Mouse (Mus musculus) MEL (cell line): ENCODE results near the gene Mmgt2. TPM values are rescaled to one million over a fixed set of nuclear protein-coding genes. Genes with fewer than 3 reads are reported as not detected.
A peak's percentile ranks its signal among the peaks of the same experiment; 100 is the strongest.

Experiments
- DNase-seq: peaks from one replicate; pipeline ENCODE4 v3.0.0; 2011; ENCODE audit warnings: low read depth, low spot score
- H3K27ac ChIP-seq: 2 replicates; pipeline ENCODE4 v1.5.1; 2012; ENCODE audit warnings: low read depth, mild to moderate bottlenecking, control low read depth, low read length, moderate library complexity; ENCODE audit not compliant: control insufficient read depth
- H3K27me3 ChIP-seq, 2 experiments: fragments of 150-350 bp in 1 of 2; sonication (generic) in 1 of 2; 2 replicates each; pipeline ENCODE4 v1.6.1; 2012; ENCODE audit warnings: low read length in 2 of 2, mild to moderate bottlenecking in 2 of 2, improper control_type of control experiment in 1 of 2, moderate library complexity in 1 of 2; ENCODE audit not compliant: insufficient read depth in 2 of 2, control insufficient read depth in 1 of 2
- H3K36me3 ChIP-seq, 2 experiments: 2 replicates each; pipeline ENCODE4 v1.6.1; 2012 to 2014; ENCODE audit warnings: low read length in 2 of 2, improper control_type of control experiment in 1 of 2, inconsistent platforms in 1 of 2, mild to moderate bottlenecking in 1 of 2; ENCODE audit not compliant: insufficient read depth in 2 of 2, control insufficient read depth in 1 of 2
- H3K4me1 ChIP-seq, 2 experiments: fragments of 150-350 bp in 1 of 2; sonication (generic) in 1 of 2; 2 replicates each; pipeline ENCODE4 v1.6.1; 2012; ENCODE audit warnings: low read length in 2 of 2, improper control_type of control experiment in 1 of 2, mild to moderate bottlenecking in 1 of 2; ENCODE audit not compliant: insufficient read depth in 2 of 2, control insufficient read depth in 1 of 2
- H3K4me3 ChIP-seq, 2 experiments: fragments of 150-350 bp in 1 of 2; sonication (generic) in 1 of 2; 2 replicates each; pipeline ENCODE4 v1.5.1; 2012; ENCODE audit warnings: low read depth in 2 of 2, low read length in 2 of 2, mild to moderate bottlenecking in 2 of 2, moderate library complexity in 2 of 2, control low read depth in 1 of 2, improper control_type of control experiment in 1 of 2; ENCODE audit not compliant: control insufficient read depth in 1 of 2, insufficient read depth in 1 of 2
- H3K79me2 ChIP-seq: 2 replicates; pipeline ENCODE4 v1.6.1; 2012; ENCODE audit warnings: mild to moderate bottlenecking, low read length, moderate library complexity; ENCODE audit not compliant: control insufficient read depth, poor library complexity, insufficient read depth
- H3K9ac ChIP-seq: 2 replicates; pipeline ENCODE4 v1.6.1; 2012; ENCODE audit warnings: low read depth, mild to moderate bottlenecking, control low read depth, low read length, moderate library complexity; ENCODE audit not compliant: control insufficient read depth, poor library complexity, severe bottlenecking
- H3K9me3 ChIP-seq: fragments of 150-350 bp; sonication (generic); replicated peaks from 2 replicates; pipeline ENCODE4 v1.6.1; 2012; ENCODE audit warnings: mild to moderate bottlenecking, low read length, improper control_type of control experiment, moderate library complexity; ENCODE audit not compliant: insufficient read depth
- BHLHE40 ChIP-seq: IDR thresholded peaks from 2 replicates; pipeline ENCODE4 v1.6.1; 2012; ENCODE audit warnings: low read depth, mild to moderate bottlenecking, inconsistent platforms, low read length, improper control_type of control experiment, borderline replicate concordance
- E2F4 ChIP-seq: IDR thresholded peaks from 2 replicates; pipeline ENCODE4 v1.6.1; 2011; ENCODE audit warnings: low read depth, low read length, improper control_type of control experiment, borderline replicate concordance
- EP300 ChIP-seq, 2 experiments: IDR thresholded peaks; 2 replicates each; pipeline ENCODE4 v1.6.1; 2011; ENCODE audit warnings: improper control_type of control experiment in 2 of 2, low read length in 2 of 2, low read depth in 1 of 2, mild to moderate bottlenecking in 1 of 2
- ETS1 ChIP-seq: IDR thresholded peaks from 2 replicates; pipeline ENCODE4 v1.6.1; 2012; ENCODE audit warnings: low read depth, mild to moderate bottlenecking, inconsistent platforms, low read length, improper control_type of control experiment, moderate library complexity
- GATA1 ChIP-seq: IDR thresholded peaks from 2 replicates; pipeline ENCODE4 v1.6.1; 2011; ENCODE audit warnings: low read depth, low read length, improper control_type of control experiment
- HCFC1 ChIP-seq: IDR thresholded peaks from 2 replicates; pipeline ENCODE4 v1.6.1; 2012; ENCODE audit warnings: low read depth, mild to moderate bottlenecking, inconsistent platforms, low read length, improper control_type of control experiment, moderate library complexity
- JUND ChIP-seq: IDR thresholded peaks from 2 replicates; pipeline ENCODE4 v1.6.1; 2011; ENCODE audit warnings: low read depth, mild to moderate bottlenecking, improper control_type of control experiment, low read length
- MAX ChIP-seq: IDR thresholded peaks from 2 replicates; pipeline ENCODE4 v1.6.1; 2011; ENCODE audit warnings: low read length, improper control_type of control experiment
- MEF2A ChIP-seq: IDR thresholded peaks from 2 replicates; pipeline ENCODE4 v1.6.1; 2014; ENCODE audit warnings: low read depth, mild to moderate bottlenecking, inconsistent platforms, low read length, improper control_type of control experiment; ENCODE audit not compliant: poor library complexity, insufficient replicate concordance, severe bottlenecking; ENCODE audit errors: extremely low read depth
- MXI1 ChIP-seq: IDR thresholded peaks from 2 replicates; pipeline ENCODE4 v1.6.1; 2011; ENCODE audit warnings: mild to moderate bottlenecking, low read depth, low read length, improper control_type of control experiment
- NELFE ChIP-seq: IDR thresholded peaks from 2 replicates; pipeline ENCODE4 v1.6.1; 2011; ENCODE audit warnings: low read depth, low read length, improper control_type of control experiment
- NRF1 ChIP-seq: IDR thresholded peaks from 2 replicates; pipeline ENCODE4 v1.6.1; 2014; ENCODE audit warnings: low read depth, mild to moderate bottlenecking, inconsistent platforms, low read length, improper control_type of control experiment, moderate library complexity; ENCODE audit not compliant: poor library complexity, insufficient read depth, severe bottlenecking
- POLR2A ChIP-seq, 2 experiments: IDR thresholded peaks; 2 replicates each; pipeline ENCODE4 v1.6.1; 2011 to 2012; ENCODE audit warnings: low read length in 2 of 2, mild to moderate bottlenecking in 2 of 2, control low read depth in 1 of 2, improper control_type of control experiment in 1 of 2, low read depth in 1 of 2, moderate library complexity in 1 of 2; ENCODE audit not compliant: control insufficient read depth in 1 of 2, insufficient read depth in 1 of 2, poor library complexity in 1 of 2
- RCOR1 ChIP-seq: IDR thresholded peaks from 2 replicates; pipeline ENCODE4 v1.6.1; 2012; ENCODE audit warnings: low read depth, mild to moderate bottlenecking, inconsistent platforms, low read length, improper control_type of control experiment
- SIN3A ChIP-seq: IDR thresholded peaks from 2 replicates; pipeline ENCODE4 v1.6.1; 2012; ENCODE audit warnings: low read length, improper control_type of control experiment, inconsistent platforms
- SMC3 ChIP-seq: IDR thresholded peaks from 2 replicates; pipeline ENCODE4 v1.6.1; 2011; ENCODE audit warnings: low read depth, low read length, improper control_type of control experiment
- TAL1 ChIP-seq: IDR thresholded peaks from 2 replicates; pipeline ENCODE4 v1.6.1; 2012; ENCODE audit warnings: mild to moderate bottlenecking, inconsistent platforms, low read length, moderate library complexity, mixed read lengths
- TBP ChIP-seq: IDR thresholded peaks from 2 replicates; pipeline ENCODE4 v1.8.0; 2011; ENCODE audit warnings: low read depth, low read length, improper control_type of control experiment
- TCF12 ChIP-seq: IDR thresholded peaks from 2 replicates; pipeline ENCODE4 v1.6.1; 2014; ENCODE audit warnings: low read depth, mild to moderate bottlenecking, inconsistent platforms, low read length, improper control_type of control experiment, moderate library complexity
- UBTF ChIP-seq: IDR thresholded peaks from 2 replicates; pipeline ENCODE4 v1.6.1; 2012; ENCODE audit warnings: low read depth, mild to moderate bottlenecking, inconsistent platforms, low read length, improper control_type of control experiment, moderate library complexity, borderline replicate concordance; ENCODE audit not compliant: insufficient read depth
- ZKSCAN1 ChIP-seq: IDR thresholded peaks from 2 replicates; pipeline ENCODE4 v1.6.1; 2012; ENCODE audit warnings: low read depth, mild to moderate bottlenecking, inconsistent platforms, low read length, improper control_type of control experiment, moderate library complexity
- polyA plus RNA-seq, 2 experiments: library from polyadenylated mRNA; stranded (reverse) in 1 of 2; unstranded in 1 of 2; fragments of >175 nt in 1 of 2; fragments of >200 nt in 1 of 2; gene quantifications; 2 replicates each; pipeline versions ENCODE4 v1.2.1 to v1.2.4; 2012; ENCODE audit warnings: low replicate concordance in 2 of 2, low read depth in 1 of 2; ENCODE audit not compliant: insufficient read length in 2 of 2, insufficient read depth in 1 of 2, missing spikeins in 1 of 2
- total RNA-seq: library from RNA; depleted of rRNA; stranded (reverse); fragments of 300-350 nt; gene quantifications from 2 replicates; pipeline ENCODE4 v1.2.3, GENCODE M21; 2012

Gene Mmgt2
- total and polyA plus RNA-seq, 3 experiments, result 24.1 to 51.9 TPM; not detected in 1

DNA sequence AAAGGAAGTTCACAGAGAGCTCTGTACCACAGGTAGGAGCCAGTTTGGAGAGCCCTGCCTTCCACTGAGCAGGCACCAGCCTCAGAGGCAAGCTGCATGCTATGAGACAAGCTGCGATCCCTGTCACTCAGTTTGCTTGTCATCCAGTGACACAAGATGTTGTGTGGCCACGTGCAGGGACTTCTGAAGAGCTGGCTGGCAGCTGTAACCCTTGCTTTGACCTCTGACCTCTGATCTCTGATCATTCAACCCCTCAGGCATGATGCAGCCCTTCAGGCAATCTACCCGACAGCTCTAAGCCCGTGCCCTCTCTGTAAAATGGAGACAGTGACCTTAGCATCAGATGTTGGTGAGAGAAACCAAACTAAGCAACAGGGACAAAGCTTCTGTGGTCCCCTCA lies 25.6 kb upstream of the Mmgt2 start:
- Histone ChIP-seq H3K9ac (no peak overlapping the region), H3K27ac (no peak overlapping the region), H3K36me3 (peaks cover 0 to 25% of the 10 kb centered on the region in 2 experiments; a peak in 2 of 4 replicates), H3K27me3 (no peaks in the 10 kb centered on the region), H3K4me3 (no peak overlapping the region), H3K4me1 (peaks cover 11 to 34% of the 10 kb centered on the region in 2 experiments), H3K79me2 (no peaks in the 10 kb centered on the region), H3K9me3 (no peaks in the 10 kb centered on the region)
- TF ChIP-seq UBTF, result no peak
- no peak for TF ChIP-seq E2F4
- no peak for TF ChIP-seq SMC3
- TF ChIP-seq TAL1, result no peak
- TF ChIP-seq MEF2A, result no peak
- no peak for DNase-seq

DNA sequence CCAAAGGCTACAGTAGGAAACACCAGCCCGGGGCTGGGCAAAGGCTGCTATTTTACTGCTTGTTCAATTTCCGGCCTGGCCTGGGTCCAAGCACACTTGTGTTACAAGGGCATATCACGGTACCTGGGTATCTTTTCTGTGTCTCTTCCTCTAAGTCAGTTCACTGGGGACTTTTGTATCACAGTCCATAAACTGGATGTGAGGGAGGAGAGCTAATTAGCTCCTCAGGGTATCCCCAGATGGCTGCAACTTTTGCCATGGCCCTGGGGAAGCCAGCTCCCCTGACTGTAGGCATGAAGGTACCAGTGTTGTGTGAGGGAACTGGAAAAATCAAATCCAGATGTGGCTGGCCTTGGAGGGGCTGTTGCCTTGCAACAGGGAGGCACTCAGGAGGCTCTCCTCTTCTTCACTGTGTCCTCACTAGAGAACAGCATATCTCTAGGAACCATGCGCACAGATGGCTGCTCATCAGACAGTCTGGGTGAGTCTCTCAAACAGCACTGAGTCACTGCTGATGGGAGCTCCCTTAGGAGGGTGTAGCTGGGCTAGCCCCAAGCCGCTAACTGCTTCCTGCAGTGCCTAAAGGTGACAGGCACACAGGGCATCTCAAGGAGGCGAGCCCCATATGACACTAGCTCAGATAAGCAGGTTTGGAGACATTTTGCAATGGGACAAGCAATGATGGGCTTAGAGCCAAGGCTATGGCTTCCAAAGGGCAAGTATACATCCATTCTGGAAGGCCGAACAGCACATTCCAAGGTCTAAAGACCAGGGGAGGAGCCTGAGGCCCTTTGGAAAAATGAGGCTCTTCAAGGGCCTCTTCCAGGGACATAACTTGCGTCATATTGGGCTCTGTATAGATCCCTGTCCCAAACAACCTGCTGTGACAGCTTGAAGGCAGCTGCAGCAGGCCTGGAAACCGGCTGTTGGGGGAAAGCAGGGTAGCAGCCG lies 23.8 kb upstream of the Mmgt2 start:
- TF ChIP-seq BHLHE40 (peak; percentile 30; the same call in 1 of the 2 replicates), TAL1 (peak; percentile 77), ETS1 (peak; percentile 54; the same call in 1 of the 2 replicates), TCF12 (0 out of 2 replicates have a peak, but pooled peaks have one; percentile 20), EP300 (IDR thresholded peaks at IDR 0.05; ENCODE audit: low read depth in 1 of 2, low read length in 2 of 2) (peak; percentile 27 to 62; a peak in 2 of 4 replicates), TBP (peak; percentile 64), GATA1 (peak; percentile 58), NELFE (0 out of 2 replicates have a peak, but pooled peaks have one; percentile 26), HCFC1 (peak; percentile 34; the same call in 1 of the 2 replicates), RCOR1 (no peak), MAX (peak; percentile 27), NRF1 (peak; percentile 52), POLR2A (IDR thresholded peaks at IDR 0.05; ENCODE audit: control insufficient read depth in 1 of 2, insufficient read depth in 1 of 2, low read depth in 1 of 2, low read length in 2 of 2, poor library complexity in 1 of 2) (peak in 1 of 2 experiments; percentile 52; a peak in 1 of 4 replicates), SIN3A (peak; percentile 58), MXI1 (no peak), ZKSCAN1 (no peak), JUND (no peak)
- H3K27me3 ChIP-seq, result no peaks in the 10 kb centered on the region
- DNase-seq, result peak; percentile 90
- H3K9ac ChIP-seq, result 0 out of 2 replicates have a peak overlapping the region, but pooled peaks have one; percentile 8
- H3K4me1 ChIP-seq, result peaks cover 11 to 40% of the 10 kb centered on the region in 2 experiments
- peak overlapping the region; percentile 27 for H3K27ac ChIP-seq
- H3K4me3 ChIP-seq, result no peak overlapping the region
- peaks cover 0 to 32% of the 10 kb centered on the region in 2 experiments; a peak in 2 of 4 replicates for H3K36me3 ChIP-seq
- H3K79me2 ChIP-seq, result no peaks in the 10 kb centered on the region
- H3K9me3 ChIP-seq, result no peaks in the 10 kb centered on the region
